Mouse (Mus musculus) layer of hippocampus, postnatal 36 days (tissue): ENCODE results near the gene C2cd4b. TPM values are rescaled to one million over a fixed set of nuclear protein-coding genes. Genes with fewer than 3 reads are reported as not detected.
A peak's percentile ranks its signal among the peaks of the same experiment; 100 is the strongest.

ENCODE experiments used
- DNase-seq, 2 experiments: peaks; one replicate each; pipeline ENCODE4 v3.0.0; 2022
- microRNA-seq, 2 experiments: library from miRNA; unstranded; fragments of <30 nt; microRNA quantifications; one replicate each; pipeline ENCODE4 v1.2.0; 2021
- total RNA-seq, 2 experiments: library from RNA; stranded (reverse); gene quantifications; 2 replicates each; pipeline ENCODE4 v1.2.3; 2021

The C2cd4b gene
- total RNA-seq, 2 experiments from 2014 or later = 5.5 to 8.1 TPM

DNA sequence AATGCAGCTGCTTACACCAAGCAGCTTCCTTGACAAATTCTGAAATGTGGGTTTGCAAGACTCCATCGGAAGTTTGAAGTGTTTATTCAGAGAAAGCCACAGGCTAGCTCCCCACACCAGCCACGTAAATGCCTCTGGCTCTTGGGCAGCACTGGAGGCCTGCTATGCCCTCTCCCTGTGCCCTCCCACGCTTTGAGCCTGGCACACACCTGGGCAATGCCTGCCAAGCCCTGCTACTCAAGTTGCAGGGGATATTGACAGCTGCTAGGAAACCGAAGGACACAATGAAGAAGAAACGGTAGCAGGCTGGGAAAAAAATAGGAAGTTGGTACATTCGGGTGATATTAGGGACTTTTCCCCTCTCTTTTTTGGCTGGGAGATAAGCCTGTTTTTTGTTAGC is 15.0 kb downstream of the C2cd4b start:
- no peak for DNase-seq

DNA sequence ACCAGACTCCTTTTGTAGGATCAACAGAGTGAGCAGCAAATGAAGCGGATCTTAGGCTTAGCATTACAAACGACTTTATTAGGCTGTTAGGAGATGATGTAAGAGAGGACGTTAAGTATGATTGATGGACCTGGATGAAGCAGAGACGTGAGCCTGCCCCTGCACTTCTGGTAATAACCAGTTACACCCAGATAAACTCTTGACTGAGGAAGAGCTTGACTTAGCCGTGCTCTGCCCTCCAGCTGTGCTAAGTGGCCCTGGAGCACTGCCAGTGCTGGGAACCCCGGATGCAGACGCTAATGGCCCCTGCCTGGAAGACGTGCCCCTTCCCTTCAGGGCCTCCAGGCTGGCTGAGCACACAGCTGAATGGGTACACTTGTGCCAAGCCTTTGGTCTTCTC is 19.3 kb downstream of the C2cd4b start:
- DNase-seq = no peak

DNA sequence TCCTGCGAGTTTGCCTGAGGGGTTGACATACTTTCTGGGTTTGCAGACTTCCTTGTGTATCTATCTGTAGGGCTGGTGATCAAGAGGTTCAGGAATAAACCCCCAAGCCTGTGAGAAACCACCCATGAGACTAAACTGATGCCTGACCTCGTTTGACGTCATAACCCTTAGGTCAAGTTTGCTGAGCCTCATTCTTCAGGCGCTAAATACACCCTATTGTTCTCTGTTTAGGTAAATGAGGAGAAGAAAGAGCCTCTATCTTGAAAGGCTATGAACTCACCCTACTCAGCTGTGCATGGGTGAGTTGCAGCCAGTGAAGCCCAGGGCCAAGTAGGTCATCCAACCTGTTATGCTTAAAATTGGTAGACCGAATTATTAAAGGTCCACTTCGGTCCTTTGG is 23.5 kb downstream of the C2cd4b start:
- DNase-seq = no peak

DNA sequence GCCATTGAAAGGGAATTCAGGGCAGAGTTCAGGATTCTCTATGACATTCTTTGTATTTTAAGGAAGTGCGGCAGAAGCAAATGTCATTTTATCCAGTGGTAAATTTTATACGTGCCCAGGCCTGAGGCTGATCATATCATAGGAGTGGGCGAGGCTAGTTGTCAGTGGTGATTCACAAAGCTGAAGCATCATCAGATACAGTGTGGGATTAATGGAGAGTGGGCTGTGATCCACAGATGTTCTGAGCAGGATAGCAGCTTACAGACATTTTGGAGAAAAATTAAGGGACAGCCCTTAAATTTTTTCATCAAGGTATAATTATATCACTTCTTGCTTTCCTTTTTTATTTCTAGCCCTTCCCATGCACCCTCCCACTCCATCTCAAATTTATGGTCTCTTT is 24.2 kb downstream of the C2cd4b start:
- no peak for DNase-seq

GRCm38 (mm10) chr9:67783925-67784324 is 24.7 kb downstream of the C2cd4b start:
- DNase-seq = no peak

DNA sequence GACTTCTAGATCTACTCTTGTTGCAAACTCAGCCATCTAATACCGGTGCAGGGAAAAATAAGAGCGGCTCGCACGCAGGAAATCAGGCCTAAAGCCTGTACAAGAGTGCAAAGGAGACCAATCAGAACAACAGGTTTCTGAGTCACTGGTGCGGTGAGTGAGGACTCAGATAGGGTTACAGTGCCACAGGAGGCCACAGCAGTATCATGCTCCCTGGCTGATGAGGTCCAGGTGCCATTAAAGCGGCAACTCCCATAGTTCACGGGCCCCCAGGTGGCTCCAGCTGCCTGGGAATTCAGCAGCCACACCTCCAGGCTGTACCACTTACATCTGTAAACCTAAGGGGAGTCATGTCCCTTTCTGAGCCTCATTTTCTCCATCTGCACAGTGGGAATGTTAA is 27.1 kb downstream of the C2cd4b start:
- no peak for DNase-seq

DNA sequence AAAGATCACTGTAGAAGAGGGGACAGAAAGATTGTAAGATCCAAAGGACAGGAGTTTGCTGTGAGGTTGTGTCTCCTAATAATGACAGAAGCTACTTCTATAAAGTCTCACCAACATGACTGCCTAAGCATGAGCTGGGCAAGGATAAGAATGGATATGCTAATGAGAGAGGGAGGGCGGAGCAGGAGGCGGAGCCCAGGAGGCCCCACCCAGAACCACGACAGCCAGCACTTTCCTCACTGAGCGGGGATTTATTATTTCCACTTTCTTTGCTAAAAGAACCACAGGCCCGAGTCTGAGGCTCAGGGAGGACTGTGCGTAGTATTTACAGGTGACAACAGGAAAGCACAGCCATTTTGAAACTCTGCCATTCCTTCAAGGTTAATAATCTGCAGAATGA is 28.4 kb downstream of the C2cd4b start:
- DNase-seq = no peak

DNA sequence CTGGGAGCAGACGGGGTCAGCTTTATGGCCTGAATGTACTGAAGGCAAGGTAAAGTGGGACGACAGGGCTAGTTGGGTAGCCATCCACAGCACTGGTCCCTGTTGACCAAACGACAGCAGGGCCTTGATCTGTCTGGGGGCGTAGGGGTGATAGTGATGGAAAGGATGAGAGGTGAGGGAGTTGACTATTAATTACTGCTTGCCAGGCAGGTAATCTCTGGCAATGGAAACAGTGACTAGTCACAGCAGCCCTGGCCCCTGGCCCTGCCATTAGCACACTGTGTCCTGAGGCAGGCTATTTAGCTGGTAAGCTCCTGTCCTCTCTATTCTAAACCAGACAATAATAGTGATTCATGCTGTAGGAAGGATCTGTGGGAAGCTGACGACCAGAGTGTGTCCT is 33.2 kb downstream of the C2cd4b start:
- no peak for DNase-seq

GRCm38 (mm10) chr9:67793501-67793900 is 34.3 kb downstream of the C2cd4b start:
- no peak for DNase-seq

DNA sequence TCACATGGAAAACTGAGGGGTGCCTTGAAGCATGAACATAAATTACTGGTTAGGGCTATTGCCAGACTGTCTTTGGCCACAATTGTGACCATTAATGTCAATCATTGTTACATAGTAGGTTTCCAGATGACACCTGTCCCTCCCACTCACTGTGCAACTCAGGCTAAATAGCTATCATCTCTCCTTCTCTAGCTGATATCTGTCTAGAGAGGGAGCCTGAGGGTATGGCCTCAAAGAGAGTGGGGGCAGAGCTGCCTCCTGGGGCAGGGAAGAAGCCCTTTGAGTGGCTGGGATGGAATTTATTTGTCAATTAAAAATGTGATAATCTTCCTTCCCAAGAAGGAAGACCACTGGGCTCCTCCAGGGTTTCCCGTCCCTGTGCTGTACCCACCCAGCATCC is 35.0 kb downstream of the C2cd4b start:
- no peak for DNase-seq

DNA sequence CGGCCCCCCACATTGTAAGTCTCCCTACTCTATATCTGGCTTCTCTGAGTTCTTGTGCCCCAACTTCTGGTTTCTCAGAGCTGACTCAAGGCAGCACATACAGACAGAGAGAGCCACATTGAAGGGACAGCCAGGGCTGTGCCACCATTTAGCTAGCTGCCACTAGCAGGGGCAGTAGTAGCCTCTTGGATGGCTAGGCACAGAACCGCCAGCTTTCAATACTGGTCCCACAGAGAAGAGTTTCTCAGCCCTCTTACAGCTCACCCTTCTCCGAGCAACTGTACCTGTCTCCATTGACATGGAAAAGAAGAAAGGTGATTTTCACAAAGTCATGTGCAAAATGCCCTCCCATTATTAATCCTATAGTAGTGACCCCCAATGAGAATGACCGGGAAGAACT is 35.4 kb downstream of the C2cd4b start:
- no peak for DNase-seq

GRCm38 (mm10) chr9:67795205-67795675 is 36.0 kb downstream of the C2cd4b start:
- DNase-seq = peak; percentile 76 to 81

DNA sequence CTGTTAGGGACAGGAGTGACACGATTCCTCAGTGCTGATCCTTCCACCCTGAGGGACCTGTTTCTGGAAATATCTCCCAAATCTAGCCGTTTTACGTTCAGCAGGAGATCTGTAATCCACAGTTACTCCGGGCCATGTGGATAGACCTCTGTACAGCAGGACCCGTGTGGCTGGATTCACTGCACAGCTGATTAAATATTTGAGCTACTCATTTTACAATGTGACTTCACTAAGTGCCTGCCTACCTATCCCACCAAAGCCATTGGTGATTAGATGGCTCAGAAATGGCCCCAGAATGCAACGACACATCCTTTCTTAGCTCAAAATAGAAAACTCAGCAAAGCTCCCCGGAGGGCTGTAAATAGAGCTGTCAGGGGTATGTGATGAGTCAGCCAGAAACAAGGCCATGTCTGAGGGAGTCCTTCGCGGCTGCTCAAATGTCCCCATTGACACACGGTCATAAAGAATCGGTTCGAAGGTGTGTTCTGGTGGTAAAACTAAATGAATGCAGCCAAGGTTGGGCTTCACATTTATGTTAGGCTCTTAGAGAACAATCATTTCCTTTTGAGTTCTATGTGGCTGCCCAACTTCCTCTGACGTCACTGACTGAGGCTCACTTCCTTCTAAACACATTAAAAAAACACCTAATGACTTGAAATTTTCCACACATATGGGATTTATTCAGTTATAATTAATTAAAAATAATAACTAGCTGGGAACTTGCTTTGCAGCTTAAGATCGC is 40.0 kb downstream of the C2cd4b start:
- no peak for DNase-seq

DNA sequence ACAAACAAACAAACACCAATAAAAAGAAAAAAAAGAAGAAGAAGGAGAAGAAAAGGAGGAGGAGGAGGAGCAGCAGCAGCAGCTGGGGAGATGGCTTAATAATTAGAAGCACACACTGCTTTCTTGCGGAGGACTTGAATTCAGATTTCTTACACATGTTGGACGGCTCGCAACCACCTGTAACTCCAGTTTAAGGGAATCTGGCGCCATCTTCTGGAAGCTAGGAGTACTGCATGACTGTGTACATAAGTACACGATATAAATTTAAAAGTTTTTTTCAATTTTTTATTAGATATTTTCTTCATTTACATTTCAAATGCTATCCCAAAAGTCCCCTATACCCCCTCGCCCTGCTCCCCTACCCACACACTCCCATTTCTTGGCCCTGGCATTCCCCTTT is 43.0 kb downstream of the C2cd4b start:
- DNase-seq = no peak

DNA sequence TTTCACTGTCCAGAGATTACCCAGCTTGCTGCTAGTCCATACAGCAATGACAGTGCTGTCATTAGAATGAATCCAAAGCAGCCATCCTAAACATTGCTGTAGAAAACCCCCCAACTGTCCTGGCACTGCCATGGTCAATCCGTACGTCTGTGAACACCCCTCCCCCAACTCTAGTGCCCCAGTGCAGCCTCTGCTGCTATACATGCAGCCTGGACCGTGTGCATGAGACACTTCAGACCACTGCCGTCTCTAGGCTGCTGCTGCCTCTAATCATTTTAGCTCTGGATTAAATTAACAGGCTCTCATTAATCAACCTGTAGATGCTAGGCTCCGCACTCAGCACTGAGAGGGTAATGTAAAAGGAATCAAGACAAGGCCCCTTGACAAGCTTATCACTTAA is 47.8 kb downstream of the C2cd4b start:
- no peak for DNase-seq

- DNase-seq = no peak
Observed at GRCm38 (mm10) chr9:67810527-67810926, 51.3 kb downstream of the C2cd4b start.

Small RNA genes lying within 50 kb of the gene (microRNA-seq; reads per million reads assigned to microRNA genes)
- 0 reads per million in 2 experiments for gene Mir7241
- 0 reads per million in 2 experiments for gene Mir7242

Other genes starting within 250 kb of the C2cd4b start
- gene Tln2, start 199.7 kb upstream of the C2cd4b start, total RNA-seq = 10 to 100 TPM; 90.2 to 93.5 TPM
- gene C2cd4a, start 72.9 kb downstream of the C2cd4b start, total RNA-seq = 1 to 10 TPM; 2.3 to 3.3 TPM
- gene Vps13c, start 81.0 kb downstream of the C2cd4b start, total RNA-seq = 100 to 1,000 TPM; 107 to 123 TPM